Mouse (Mus musculus) CH12.LX (cell line): ENCODE data around the gene Fosb. TPM values are rescaled to one million over a fixed set of nuclear protein-coding genes. Genes with fewer than 3 reads are reported as not detected.

ENCODE experiments used
- DNase-seq: peaks from one replicate; pipeline ENCODE4 v3.0.0-alpha.2; 2013; ENCODE audit errors: extremely low read depth
- H3K27ac ChIP-seq: 2 replicates; pipeline ENCODE4 v1.5.1; 2012; ENCODE audit warnings: low read depth, mild to moderate bottlenecking, control low read depth, moderate library complexity; ENCODE audit not compliant: insufficient read depth
- H3K27me3 ChIP-seq: replicated peaks from 2 replicates; pipeline ENCODE3; 2012; ENCODE audit warnings: inconsistent platforms
- H3K36me3 ChIP-seq, 2 experiments: replicated peaks in 1 of 2; 2 replicates each; pipeline versions ENCODE3 to v1.6.1; 2012; ENCODE audit warnings: inconsistent platforms in 1 of 2, low read length in 1 of 2, mild to moderate bottlenecking in 1 of 2, mixed read lengths in 1 of 2, moderate library complexity in 1 of 2; ENCODE audit not compliant: control insufficient read depth in 1 of 2, insufficient read depth in 1 of 2
- H3K4me1 ChIP-seq, 2 experiments: 2 replicates each; pipeline ENCODE4 v1.6.1; 2012; ENCODE audit warnings: inconsistent platforms in 1 of 2, moderate library complexity in 1 of 2; ENCODE audit not compliant: insufficient read depth in 2 of 2, control insufficient read depth in 1 of 2
- H3K4me2 ChIP-seq: 2 replicates; pipeline ENCODE4 v1.6.1; 2012; ENCODE audit warnings: low read depth, mild to moderate bottlenecking, control low read depth; ENCODE audit not compliant: poor library complexity, insufficient read depth, severe bottlenecking
- H3K4me3 ChIP-seq, 3 experiments: fragments of 150-350 bp in 1 of 3; sonication (generic) in 1 of 3; replicated peaks in 1 of 3; 2 replicates each; pipeline versions ENCODE3 to v1.5.1; 2011 to 2012; ENCODE audit warnings: low read depth in 2 of 3, low read length in 2 of 3, mild to moderate bottlenecking in 2 of 3, moderate library complexity in 2 of 3, control low read depth in 1 of 3, improper control_type of control experiment in 1 of 3, inconsistent platforms in 1 of 3, mixed read lengths in 1 of 3; ENCODE audit not compliant: poor library complexity in 1 of 3
- H3K79me2 ChIP-seq: replicated peaks from 2 replicates; pipeline ENCODE4 v1.6.1; 2012; ENCODE audit warnings: mild to moderate bottlenecking, moderate library complexity; ENCODE audit not compliant: control insufficient read depth, poor library complexity, insufficient read depth, severe bottlenecking; ENCODE audit errors: extremely low read depth
- H3K9ac ChIP-seq: 2 replicates; pipeline ENCODE4 v1.6.1; 2012; ENCODE audit warnings: low read depth, mild to moderate bottlenecking, control low read depth, moderate library complexity; ENCODE audit not compliant: insufficient read depth
- H3K9me3 ChIP-seq: replicated peaks from 2 replicates; pipeline ENCODE3; 2012; ENCODE audit warnings: low read length, inconsistent platforms, mixed read lengths
- CHD2 ChIP-seq: IDR thresholded peaks from 2 replicates; pipeline ENCODE4 v1.6.1; 2011; ENCODE audit warnings: low read length, improper control_type of control experiment
- CTCF ChIP-seq, 2 experiments: IDR thresholded peaks in 1 of 2; conservative IDR thresholded peaks in 1 of 2; 2 replicates each; pipeline ENCODE4 v1.5.1; 2011 to 2012; ENCODE audit warnings: low read depth in 2 of 2, low read length in 2 of 2, improper control_type of control experiment in 1 of 2, inconsistent platforms in 1 of 2, mild to moderate bottlenecking in 1 of 2, moderate library complexity in 1 of 2
- ELF1 ChIP-seq: IDR thresholded peaks from 2 replicates; pipeline ENCODE4 v1.6.1; 2014; ENCODE audit warnings: low read depth, mild to moderate bottlenecking, inconsistent platforms, low read length, improper control_type of control experiment
- EP300 ChIP-seq: IDR thresholded peaks from 2 replicates; pipeline ENCODE4 v1.6.1; 2011; ENCODE audit warnings: low read length, improper control_type of control experiment
- ETS1 ChIP-seq: conservative IDR thresholded peaks from 2 replicates; pipeline ENCODE4 v1.6.1; 2012; ENCODE audit warnings: low read depth, mild to moderate bottlenecking, inconsistent platforms, low read length, improper control_type of control experiment, moderate library complexity
- GABPA ChIP-seq: IDR thresholded peaks from 2 replicates; pipeline ENCODE4 v1.6.1; 2012; ENCODE audit warnings: low read depth, low read length, improper control_type of control experiment, inconsistent platforms; ENCODE audit not compliant: insufficient replicate concordance
- HCFC1 ChIP-seq: IDR thresholded peaks from 2 replicates; pipeline ENCODE4 v1.6.1; 2012; ENCODE audit warnings: low read depth, mild to moderate bottlenecking, inconsistent platforms, low read length, improper control_type of control experiment
- IRF4 ChIP-seq: IDR thresholded peaks from 2 replicates; pipeline ENCODE4 v1.6.1; 2014; ENCODE audit warnings: low read depth, mild to moderate bottlenecking, inconsistent platforms, low read length, improper control_type of control experiment
- KAT2A ChIP-seq: IDR thresholded peaks from 2 replicates; pipeline ENCODE4 v1.6.1; 2012; ENCODE audit warnings: low read length, improper control_type of control experiment, inconsistent platforms; ENCODE audit not compliant: insufficient replicate concordance
- MAX ChIP-seq: IDR thresholded peaks from 2 replicates; pipeline ENCODE4 v1.6.1; 2011; ENCODE audit warnings: low read length, improper control_type of control experiment
- MAZ ChIP-seq: IDR thresholded peaks from 2 replicates; pipeline ENCODE4 v1.6.1; 2012; ENCODE audit warnings: low read depth, mild to moderate bottlenecking, inconsistent platforms, low read length, improper control_type of control experiment, moderate library complexity
- MYC ChIP-seq: IDR thresholded peaks from 2 replicates; pipeline ENCODE4 v1.6.1; 2011; ENCODE audit warnings: low read depth, mild to moderate bottlenecking, improper control_type of control experiment, low read length
- PAX5 ChIP-seq: IDR thresholded peaks from 2 replicates; pipeline ENCODE4 v1.6.1; 2012; ENCODE audit warnings: low read length, inconsistent platforms, mixed read lengths
- POLR2A ChIP-seq: IDR thresholded peaks from 2 replicates; pipeline ENCODE4 v1.6.1; 2011; ENCODE audit warnings: low read depth, mild to moderate bottlenecking, improper control_type of control experiment, low read length
- RAD21 ChIP-seq: IDR thresholded peaks from 2 replicates; pipeline ENCODE4 v1.6.1; 2011; ENCODE audit warnings: low read depth, mild to moderate bottlenecking, low read length, improper control_type of control experiment, moderate library complexity
- RCOR1 ChIP-seq: conservative IDR thresholded peaks from 2 replicates; pipeline ENCODE4 v1.6.1; 2012; ENCODE audit warnings: low read depth, mild to moderate bottlenecking, inconsistent platforms, low read length, improper control_type of control experiment
- TBP ChIP-seq: conservative IDR thresholded peaks from 2 replicates; pipeline ENCODE4 v1.6.1; 2011; ENCODE audit warnings: low read depth, low read length, improper control_type of control experiment
- TCF12 ChIP-seq: IDR thresholded peaks from 2 replicates; pipeline ENCODE4 v1.6.1; 2014; ENCODE audit warnings: low read depth, mild to moderate bottlenecking, inconsistent platforms, low read length, improper control_type of control experiment
- UBTF ChIP-seq: IDR thresholded peaks from 2 replicates; pipeline ENCODE4 v1.6.1; 2012; ENCODE audit warnings: low read depth, mild to moderate bottlenecking, inconsistent platforms, low read length, improper control_type of control experiment, moderate library complexity
- ZMIZ1 ChIP-seq: IDR thresholded peaks from 2 replicates; pipeline ENCODE4 v1.6.1; 2012; ENCODE audit warnings: low read depth, mild to moderate bottlenecking, inconsistent platforms, low read length, improper control_type of control experiment
- ZNF384 ChIP-seq: IDR thresholded peaks from 2 replicates; pipeline ENCODE4 v1.6.1; 2012; ENCODE audit warnings: low read depth, low read length, improper control_type of control experiment, inconsistent platforms
- dilution Hi-C: fragments of 300-500 bp; cut with MboI; formaldehyde crosslinking; loops from 2 replicates; pipeline ENCODE4 v1.14.3; 2020; ENCODE audit warnings: low sequenced_read_pairs; ENCODE audit not compliant: extremely low pct_unique_long_range_greater_than_20kb, extremely low pct_ligation_motif_present
- in situ Hi-C: fragments of 300-500 bp; cut with MboI; formaldehyde crosslinking; loops from 3 replicates; pipeline ENCODE4 v1.14.3; 2019; ENCODE audit warnings: low sequenced_read_pairs, low pct_ligation_motif_present, low pct_unique_long_range_greater_than_20kb, mixed read lengths
- polyA plus RNA-seq: library from polyadenylated mRNA; unstranded; fragments of >175 nt; gene quantifications from 2 replicates; pipeline ENCODE4 v1.2.1, GENCODE M21; 2012; ENCODE audit warnings: low read depth; ENCODE audit not compliant: insufficient read length
- total RNA-seq, 2 experiments: library from RNA; depleted of rRNA; stranded (reverse); fragments of 300-350 nt in 1 of 2; fragments of >200 nt in 1 of 2; gene quantifications; 2 replicates each; pipeline ENCODE4 v1.2.3; 2012 to 2014

The Fosb gene
- total and polyA plus RNA-seq, 3 experiments = 0.08 to 0.56 TPM; not detected in 1

DNA sequence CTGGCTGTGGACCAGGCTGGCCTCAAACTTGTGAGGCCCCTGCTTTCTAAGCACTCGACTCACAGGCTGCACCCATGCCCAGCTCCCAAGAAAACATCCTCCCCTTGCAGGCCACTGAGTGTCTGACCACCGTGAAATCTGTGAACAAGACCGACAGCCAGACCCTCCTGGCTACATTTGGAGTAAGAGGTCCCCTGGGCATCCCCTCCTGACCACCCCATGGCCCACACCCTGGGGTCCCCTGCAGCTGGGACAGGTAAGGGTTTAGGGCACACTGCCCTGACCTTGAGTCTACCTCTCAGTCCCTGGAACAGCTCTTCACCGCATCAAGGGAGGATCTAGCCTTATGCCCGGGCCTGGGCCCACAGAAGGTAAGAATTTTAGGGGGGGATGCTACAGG lies 45.1 kb upstream of the Fosb start:
- in situ Hi-C loops = loop anchor here (10.0 kb wide), 1 partner anchor 190 kb away; the partner anchor contains the start of gene Gipr
- peaks cover 5 to 26% of the 10 kb centered on the region in 2 experiments; a peak in 3 of 4 replicates for H3K4me1 ChIP-seq
- H3K36me3 ChIP-seq = peaks cover 39 to 72% of the 10 kb centered on the region in 2 experiments
- no peak overlapping the region for H3K27ac ChIP-seq
- H3K4me3 ChIP-seq = no peak overlapping the region
- H3K9ac ChIP-seq = no peak overlapping the region
- peaks cover under 1% of the 10 kb centered on the region for H3K27me3 ChIP-seq
- TF ChIP-seq HCFC1 = no peak
- TF ChIP-seq ETS1 = no peak
- TF ChIP-seq RCOR1 = no peak
- no peak for TF ChIP-seq MYC
- TF ChIP-seq TBP = no peak
- no peak for TF ChIP-seq POLR2A
- TF ChIP-seq MAX = no peak
- no peak for TF ChIP-seq RAD21
- TF ChIP-seq KAT2A = no peak
- TF ChIP-seq EP300 = no peak
- no peak for TF ChIP-seq TCF12
- TF ChIP-seq CHD2 = no peak
- no peak for TF ChIP-seq UBTF
- no peak for TF ChIP-seq ELF1
- TF ChIP-seq GABPA = no peak
- no peak for TF ChIP-seq MAZ
- DNase-seq = no peak
- no peaks in the 10 kb centered on the region for H3K9me3 ChIP-seq
- dilution Hi-C loops = no loop called here
- H3K79me2 ChIP-seq = peaks cover 8% of the 10 kb centered on the region
- H3K4me2 ChIP-seq = no peak overlapping the region

DNA sequence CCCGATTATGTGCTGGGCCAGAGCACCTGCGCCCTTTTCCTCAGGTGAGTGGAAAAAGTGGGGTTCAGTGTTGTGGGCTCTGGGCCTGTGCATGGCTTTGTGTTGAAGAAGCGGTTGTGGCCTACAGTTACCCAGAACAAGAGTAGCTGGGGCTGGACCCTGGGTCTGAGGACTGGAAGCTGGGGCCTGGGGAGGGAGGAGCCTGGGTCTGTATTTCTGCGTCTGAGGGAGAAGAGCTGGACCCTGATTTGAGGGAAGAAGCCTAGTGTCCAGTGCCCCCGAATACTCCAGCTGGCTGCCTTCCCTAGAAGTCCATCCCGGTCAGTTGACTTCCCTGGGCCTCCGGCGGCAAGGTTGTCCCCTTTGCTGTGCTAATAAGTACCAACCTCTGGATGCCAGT lies 40.4 kb upstream of the Fosb start:
- in situ Hi-C loops = loop anchor here (10.0 kb wide), 1 partner anchor 185 kb away; the partner anchor contains the start of gene Gipr
- DNase-seq = no peak
- H3K27ac ChIP-seq = no peak overlapping the region
- peaks cover 35 to 71% of the 10 kb centered on the region in 2 experiments for H3K36me3 ChIP-seq
- H3K4me2 ChIP-seq = no peak overlapping the region
- H3K79me2 ChIP-seq = no peaks in the 10 kb centered on the region
- TF ChIP-seq TBP (no peak), MYC (no peak), HCFC1 (no peak), PAX5 (no peak), ZNF384 (no peak), ZMIZ1 (no peak), CTCF (conservative IDR thresholded peaks at IDR 0.05 in 1 of 2, IDR thresholded peaks at IDR 0.05 in 1 of 2; ENCODE audit: low read depth in 2 of 2, low read length in 2 of 2) (no peak), TCF12 (no peak), IRF4 (no peak), ELF1 (no peak)
- TF ChIP-seq, all 38 proteins: peak for 0
- dilution Hi-C loops = no loop called here
- H3K27me3 ChIP-seq = no peaks in the 10 kb centered on the region
- H3K4me1 ChIP-seq = peaks cover 4 to 9% of the 10 kb centered on the region in 2 experiments; a peak in 3 of 4 replicates
- H3K9me3 ChIP-seq = no peaks in the 10 kb centered on the region
- H3K4me3 ChIP-seq = no peak overlapping the region
- H3K9ac ChIP-seq = no peak overlapping the region
